Mouse (Mus musculus) gastrocnemius, adult 18-20 months (tissue): Measurements from ENCODE around the gene Ptprt. TPM values are rescaled to one million over a fixed set of nuclear protein-coding genes. Genes with fewer than 3 reads are reported as not detected.
"Not testable (repeated sequence)": the region's sequence is repeated elsewhere in the genome, so short reads cannot be mapped to it uniquely, and the experiment has no call there.

Experiments
- DNase-seq: peaks from one replicate; pipeline ENCODE4 v3.0.0; 2021; ENCODE audit warnings: low spot score
- total RNA-seq, 2 experiments: library from RNA; stranded (reverse); gene quantifications; 2 replicates each; pipeline ENCODE4 v1.2.3; 2021

The Ptprt gene
- total RNA-seq, 2 experiments from 2014 or later = 0.16 to 0.19 TPM

DNA sequence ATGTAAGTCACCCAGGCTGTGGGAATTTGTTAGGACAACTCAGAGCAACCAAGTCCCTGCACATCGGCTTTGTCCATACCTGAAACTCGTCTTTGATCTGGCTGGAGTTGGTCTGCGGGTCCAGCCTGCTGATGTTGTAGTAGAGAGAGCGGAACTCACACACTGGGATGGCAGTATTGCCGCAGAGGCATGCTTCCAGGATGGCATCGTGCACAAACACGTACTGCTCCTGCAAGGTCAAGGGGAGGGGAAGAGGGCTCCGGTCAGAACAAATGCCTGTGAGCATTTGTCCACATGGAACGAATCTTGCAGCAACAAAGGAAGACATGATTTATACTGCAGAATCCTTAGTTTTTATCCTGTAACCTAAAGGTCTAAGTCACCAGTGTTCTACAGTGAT, 1107.3 kb downstream of the Ptprt start:
- no peak for DNase-seq

DNA sequence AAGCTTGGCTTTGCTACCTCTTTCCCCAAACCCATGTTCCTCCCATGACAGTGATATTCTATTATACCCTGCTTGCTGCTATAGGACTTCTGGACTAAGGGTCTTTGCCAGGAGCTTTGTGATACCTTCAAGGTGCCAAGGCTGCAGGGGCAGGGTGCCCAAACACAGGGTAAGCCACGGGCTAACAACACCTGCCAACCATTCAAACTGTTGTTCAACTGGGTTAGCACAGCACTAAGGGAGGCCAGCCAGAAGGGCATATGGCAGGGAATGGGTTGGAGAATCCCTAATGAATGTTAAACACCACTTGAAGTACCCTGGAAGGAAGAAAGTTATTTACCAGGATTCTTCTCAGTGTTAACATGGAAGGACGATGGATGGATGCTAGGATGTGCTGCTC, 1108.9 kb downstream of the Ptprt start:
- DNase-seq = no peak

DNA sequence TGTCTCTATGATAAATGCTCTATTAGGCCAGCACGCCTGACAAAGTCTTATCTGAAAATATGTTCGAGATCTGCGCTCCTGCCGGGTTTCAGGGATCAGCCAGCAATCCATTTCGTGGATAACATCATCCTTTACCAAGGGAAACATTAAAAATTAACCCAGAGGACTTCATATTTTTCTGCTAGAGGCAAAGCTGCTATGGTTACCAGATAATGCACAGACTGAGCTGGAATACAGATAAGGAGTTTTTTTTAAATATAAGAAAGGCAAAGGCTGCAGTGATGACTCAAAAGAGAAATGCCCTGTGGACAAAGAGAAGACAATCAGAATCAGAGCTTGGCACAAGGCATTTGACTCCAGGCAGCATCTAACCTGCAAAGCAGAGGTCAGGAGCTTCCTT, 1111.4 kb downstream of the Ptprt start:
- DNase-seq = no peak

DNA sequence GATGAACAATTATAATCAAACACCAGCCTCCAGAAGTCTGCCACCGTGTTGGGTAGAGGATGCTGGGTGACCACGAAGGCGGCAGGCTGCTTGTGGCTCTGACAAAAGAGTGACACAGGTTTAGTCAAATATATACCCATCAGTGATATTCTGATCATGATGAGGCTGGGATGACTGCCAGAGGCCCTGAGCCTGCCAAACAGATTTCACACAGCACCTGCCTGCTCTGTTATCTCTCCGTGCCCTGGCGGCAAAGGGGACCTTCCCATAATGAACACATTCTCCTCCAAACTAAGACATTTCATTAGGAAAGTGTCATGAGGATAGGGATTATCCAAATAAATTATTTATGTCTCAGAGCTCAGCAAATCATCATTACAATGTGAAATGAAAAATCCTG, 1113.6 kb downstream of the Ptprt start:
- no peak for DNase-seq

DNA sequence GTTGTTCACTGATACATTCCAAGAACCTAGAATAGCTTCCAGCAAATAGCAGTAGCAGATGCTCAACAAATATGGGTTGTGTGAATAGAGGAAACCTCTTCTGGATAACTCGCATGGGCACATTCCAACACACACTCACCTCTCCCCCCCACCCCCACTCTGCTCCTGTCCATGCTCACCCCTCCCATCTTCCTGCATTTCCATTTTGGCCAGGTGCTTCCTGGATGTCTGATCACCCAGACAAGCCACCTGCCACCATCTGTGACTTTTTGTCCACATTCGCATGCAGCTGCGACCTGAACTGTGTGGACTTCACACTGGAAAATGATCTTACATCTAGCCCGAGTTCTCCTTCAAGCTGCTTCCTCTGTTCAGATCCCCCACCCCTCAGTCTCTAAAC, 1115.5 kb downstream of the Ptprt start:
- no peak for DNase-seq

DNA sequence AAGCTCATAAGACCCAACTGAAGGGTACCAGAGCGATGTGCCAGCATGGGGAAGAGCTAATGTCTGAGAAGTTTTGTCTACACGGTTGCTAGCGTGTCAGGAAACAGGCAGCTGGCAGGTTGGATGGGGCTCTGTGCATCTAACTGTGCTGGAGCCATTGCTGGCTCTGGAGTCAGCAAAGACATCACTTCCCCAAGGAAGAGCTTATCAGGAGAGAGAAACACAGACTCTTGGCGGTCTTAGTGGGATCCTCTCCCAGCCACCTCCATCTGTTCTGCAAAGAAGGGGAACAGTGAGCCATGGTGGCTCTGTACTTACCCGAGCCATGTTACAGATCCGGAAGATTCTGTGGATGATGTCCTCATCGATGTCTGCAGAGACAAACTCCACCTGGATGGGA, 1126.8 kb downstream of the Ptprt start:
- DNase-seq = no peak

DNA sequence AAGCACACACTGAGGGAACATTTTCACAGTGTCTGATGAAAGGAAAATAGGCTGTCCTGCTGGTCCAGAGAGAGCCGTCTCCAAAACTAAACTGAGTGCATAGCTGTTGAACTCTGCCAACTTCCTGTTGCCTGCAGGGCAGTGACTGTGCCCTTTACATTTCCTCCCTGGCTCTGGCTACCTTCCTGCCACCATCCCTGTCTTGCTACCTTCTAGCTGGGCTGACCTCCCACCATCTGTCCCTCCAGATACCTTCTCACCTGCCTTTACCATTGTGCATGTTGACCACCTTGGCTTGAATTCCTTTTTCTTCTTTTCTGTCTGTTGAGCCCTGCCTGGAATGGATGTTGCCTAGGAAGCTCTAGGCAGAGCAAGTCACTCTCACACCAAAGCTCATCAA, 1133.8 kb downstream of the Ptprt start:
- DNase-seq = no peak

DNA sequence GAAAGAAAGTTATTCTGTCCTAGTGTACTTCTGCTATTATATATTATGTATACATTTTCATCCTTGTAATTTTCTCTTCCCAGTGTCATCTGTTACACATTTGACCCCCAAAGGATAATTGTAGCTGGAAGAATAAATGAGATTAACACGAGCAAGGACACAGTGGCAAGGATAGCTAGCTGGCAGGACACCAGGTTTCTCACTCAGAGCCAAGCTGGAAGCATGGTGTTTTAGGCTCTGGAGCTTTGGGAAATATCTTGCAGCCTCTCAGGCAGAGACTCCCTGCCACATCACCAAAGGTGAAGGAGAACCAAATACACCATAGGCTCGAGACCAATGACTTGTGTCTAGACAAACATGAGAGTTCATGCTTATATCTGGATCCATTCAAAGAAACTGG, 1141.3 kb downstream of the Ptprt start:
- DNase-seq = no peak

DNA sequence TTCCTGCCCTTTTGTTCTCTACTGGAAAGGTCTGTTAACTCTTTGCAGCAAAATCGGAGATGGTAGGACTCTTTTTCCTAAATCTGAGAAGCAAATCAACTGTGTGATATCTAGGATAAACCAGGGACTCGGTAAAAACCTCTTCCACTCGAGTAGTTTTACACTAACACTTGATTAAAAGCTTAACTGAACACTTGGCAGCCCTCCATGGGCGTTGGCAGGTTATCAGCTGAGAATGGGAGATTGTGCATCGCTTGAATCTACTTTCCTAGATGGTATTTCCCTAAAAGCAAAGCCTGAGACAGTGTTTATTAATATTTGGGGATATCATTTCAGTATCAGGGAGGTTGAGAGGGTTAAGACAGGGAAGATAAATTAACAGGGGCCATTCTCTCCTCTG, 1144.0 kb downstream of the Ptprt start:
- DNase-seq = peak; percentile 6

DNA sequence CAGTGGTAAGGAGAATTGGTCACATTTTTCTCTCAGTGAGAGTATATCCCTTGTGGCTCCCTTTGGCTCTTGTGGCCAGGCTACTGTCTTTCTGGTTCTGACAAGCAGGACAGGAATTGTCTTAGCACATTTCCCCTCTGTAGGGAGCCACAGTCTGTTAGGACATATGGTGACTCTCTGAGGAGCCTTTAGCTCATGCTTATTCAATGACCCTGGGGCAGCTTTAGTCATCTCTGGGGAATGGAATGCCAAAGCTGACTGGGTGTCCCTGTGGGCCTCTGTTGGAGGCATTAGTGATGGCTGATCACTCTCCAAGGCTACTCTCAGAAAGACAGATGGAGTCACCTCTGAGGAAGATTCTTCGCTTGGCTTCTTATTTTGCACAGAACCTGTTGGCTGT, 1147.7 kb downstream of the Ptprt start:
- DNase-seq = no peak

DNA sequence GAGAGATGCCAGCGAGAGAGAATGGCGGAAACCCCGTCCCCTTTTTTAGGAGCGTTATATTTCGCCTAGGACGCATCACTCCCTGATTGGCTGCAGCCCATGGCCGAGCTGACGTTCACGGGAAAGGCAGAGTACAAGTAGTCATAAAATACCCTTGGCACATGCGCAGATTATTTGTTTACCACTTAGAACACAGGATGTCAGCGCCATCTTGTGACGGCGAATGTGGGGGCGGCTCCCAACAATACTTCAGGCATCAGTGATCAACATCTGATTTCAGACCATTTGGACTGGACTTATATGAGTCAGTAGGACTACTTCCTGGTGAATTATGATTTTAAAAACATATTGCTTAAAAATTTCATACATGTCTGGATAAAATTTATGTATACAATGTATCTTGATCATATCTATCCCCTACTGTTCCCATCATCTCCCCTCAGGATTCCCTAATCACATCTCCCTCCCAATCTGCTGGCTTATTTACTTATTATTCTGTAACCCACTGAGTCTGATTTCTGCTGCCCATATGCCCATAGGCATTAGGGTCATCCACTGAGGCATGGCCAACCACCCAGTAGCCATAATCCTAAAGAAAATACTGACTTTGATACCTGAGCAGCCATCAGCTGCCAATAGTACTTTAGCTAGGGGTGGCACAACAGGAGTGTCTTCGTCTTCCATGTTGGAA, 1148.9 kb downstream of the Ptprt start:
- DNase-seq = not testable (repeated sequence)

DNA sequence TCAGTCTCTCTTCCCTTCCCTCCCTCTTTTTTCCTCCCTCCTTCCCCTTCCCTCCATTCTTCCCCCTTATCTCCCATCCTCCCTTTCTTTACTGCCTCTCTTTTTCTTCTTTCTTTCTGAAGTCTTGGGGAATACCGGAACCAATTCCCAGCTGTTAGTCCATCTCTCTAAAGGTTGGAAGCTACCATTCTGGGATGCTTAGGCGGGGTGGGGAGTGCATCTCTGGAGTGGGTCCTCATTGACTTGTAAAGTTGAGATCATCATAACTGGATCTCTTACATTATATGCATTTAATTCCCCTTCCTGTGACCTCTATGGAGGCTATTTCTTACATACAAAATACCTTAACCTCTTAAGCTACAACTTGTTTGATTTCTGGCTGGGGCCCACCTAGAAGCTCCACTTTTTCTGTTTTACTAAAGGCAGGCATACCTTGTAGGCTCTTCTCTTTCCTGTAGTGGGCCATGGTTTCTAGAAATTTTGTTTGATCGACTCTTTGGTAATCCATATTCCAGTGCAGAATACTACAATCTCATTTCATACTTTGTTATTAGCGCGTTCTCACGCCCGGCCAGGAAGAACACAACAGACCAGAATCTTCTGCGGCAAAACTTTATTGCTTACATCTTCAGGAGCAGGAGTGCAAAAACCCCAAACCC, 1149.7 kb downstream of the Ptprt start:
- DNase-seq = no peak

DNA sequence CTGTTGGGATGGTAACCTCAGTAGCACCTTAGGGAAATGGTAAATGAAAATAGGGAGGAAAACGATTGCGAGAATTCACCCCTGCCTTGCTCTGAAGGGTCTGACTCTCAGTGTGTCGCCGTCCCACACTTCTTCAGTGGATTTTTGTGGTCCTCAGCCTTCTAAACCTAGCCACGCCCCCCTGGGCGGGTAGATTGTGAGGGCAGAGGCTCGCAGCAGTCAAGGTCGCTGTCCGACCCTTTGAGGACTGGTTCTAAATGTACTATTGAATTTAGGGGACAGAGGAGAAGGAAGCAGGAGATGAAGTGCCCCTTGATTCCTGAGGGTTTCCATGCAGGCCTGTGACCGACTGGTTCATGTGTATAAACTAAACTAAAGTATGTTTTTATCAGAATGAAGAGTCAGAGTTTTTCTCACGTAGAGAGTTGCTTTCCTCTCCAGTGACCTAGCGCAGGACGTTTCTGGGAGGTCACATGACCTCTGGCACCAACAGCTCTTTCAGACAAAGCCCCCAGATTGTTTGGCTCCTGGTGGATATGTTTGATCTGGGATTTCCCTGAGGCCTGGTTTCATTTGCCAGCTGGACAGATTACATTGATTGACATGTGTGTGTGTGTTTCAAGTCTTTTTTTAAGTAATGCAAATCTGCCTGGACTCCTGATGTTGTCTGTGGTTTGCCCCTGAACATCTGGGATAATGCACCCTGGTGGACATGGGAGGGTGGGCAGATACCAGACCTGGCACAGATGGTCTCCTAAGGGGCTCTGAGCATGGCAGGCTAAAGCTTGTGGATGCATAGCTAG, 1161.6 kb downstream of the Ptprt start:
- no peak for DNase-seq

DNA sequence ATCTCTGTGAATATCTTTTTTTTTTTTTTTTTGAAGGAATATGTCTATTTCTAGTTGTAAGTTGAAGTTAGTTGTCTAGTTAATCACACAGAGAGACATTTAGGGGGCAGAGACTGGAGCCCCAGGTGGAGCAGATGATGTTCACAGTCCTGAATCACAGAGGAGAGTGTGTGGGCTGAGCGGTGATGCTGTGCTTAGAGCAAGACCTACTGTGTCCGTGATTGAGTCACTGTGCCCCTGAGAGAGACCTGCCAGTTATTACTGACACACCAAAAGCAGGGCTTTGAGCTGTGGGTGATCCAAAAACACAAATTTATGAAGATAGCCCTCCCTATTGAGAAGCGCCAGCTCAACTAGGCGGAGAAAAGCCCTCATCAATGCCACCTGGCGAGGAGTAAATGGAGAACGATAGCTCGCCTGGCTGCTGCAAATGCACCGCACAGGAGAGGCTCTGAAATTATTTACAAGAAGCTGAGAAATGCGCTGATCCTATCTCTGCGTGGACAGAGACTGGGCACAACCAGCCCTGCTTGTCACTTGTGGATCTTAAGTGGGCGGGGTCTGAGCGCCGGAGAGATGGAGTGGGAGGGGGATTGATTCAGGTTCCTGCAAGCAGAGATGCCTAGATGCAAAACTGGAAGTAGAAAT, 1162.4 kb downstream of the Ptprt start:
- no peak for DNase-seq

DNA sequence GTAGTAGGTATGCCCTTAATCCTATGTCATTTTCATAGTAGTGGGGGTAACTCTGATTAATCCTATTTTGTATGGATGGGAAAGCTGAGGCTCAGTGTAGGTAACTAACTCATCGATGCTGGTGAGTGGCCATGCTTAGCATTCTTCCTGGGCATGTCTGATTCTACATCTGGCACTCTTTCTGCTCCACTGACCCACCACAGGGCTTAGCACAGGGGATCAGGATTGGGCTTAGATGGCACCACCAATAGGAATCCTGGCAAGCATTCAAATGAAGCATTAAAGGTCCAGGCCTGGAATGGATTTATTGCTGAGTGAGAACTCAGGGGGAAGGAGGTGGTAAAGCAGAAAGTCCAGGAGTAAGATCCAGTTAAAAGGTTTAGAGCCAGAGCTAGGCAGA, 1179.2 kb downstream of the Ptprt start:
- no peak for DNase-seq

DNA sequence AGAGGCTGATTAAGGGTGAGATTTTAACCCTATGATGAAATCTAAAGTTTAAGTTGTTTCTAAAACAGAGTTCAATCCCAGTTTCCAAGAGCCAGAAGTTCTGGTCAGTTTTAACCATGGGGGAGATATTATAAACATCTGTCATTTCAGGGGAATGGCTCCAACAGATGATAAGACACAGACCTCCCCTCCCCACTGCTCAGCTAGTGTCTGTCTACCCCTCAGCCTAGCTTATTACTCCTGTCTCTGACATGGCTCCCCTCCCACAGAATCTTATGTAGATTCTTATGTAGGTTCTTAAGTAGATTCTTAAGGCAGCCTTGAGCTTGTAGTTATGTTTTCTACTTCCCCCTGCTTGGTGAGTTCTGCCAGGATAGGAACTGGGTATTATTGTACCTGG, 1180.5 kb downstream of the Ptprt start:
- no peak for DNase-seq
